Mouse (Mus musculus): Measurements from ENCODE around the gene Cracr2b. TPM values are rescaled to one million over a fixed set of nuclear protein-coding genes. Genes with fewer than 3 reads are reported as not detected.
A peak's percentile ranks its signal among the peaks of the same experiment; 100 is the strongest.

Gene Cracr2b
- polyA plus RNA-seq, 1 experiment from 2014 or later = 12.7 TPM

DNA sequence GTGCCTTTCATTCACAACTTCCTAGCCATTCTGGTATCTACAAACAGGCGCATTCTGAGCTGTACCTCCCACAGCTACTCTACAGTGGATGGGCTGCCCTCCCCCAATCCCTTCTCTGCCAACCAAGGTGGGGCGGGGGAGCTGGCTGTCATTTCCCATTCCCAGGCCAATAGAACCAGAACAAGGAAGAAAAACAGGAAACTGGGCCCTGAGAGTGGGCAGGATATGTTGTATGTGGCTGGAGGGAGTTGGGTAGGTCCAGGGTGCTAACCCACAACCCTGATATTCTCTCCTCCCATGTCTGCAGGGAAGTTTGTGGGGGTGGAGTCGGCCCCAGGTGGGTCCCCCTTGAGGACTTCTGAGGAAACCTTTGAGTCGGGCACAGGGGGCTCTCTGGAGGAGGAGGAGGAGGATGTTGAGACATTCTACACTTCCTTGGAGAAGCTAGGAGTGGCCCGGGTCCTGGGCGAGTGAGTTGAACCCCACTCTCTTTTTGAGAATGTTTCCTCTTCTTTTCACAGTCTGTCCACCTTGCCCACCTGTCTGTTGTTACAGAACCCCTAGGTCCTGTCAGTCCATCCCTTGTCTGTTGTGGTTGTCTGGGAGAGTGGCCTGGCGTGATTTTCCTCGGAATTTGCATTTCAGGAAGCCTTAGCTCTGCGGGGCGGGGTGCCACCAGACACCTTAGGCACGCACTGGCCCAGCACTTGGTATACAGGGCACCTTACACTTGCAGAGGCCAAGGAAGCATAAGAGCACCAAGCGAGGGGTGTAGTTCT is 3.1 kb downstream of the Cracr2b start:
- H3K4me2 ChIP-seq (replicated peaks; ENCODE audit: low read depth) = peak overlapping the region; percentile 51
- WGBS = 64% methylated on average over 12 of the region's 12 CpGs
- no peak overlapping the region for H3K27ac ChIP-seq (ENCODE audit: low read depth, low read length)
- peaks cover 11% of the 10 kb centered on the region for H3K36me3 ChIP-seq (ENCODE audit: control insufficient read depth, insufficient read depth)
- ATAC-seq = no peak
- H3K9me3 ChIP-seq (ENCODE audit: control insufficient read depth) = no peaks in the 10 kb centered on the region
- peaks cover 11% of the 10 kb centered on the region for H3K27me3 ChIP-seq (replicated peaks; ENCODE audit: control insufficient read depth, insufficient read depth, low read length)
- H3K4me1 ChIP-seq (replicated peaks; ENCODE audit: control insufficient read depth, insufficient read depth, low read length) = peaks cover 8% of the 10 kb centered on the region
- H3K4me3 ChIP-seq (ENCODE audit: low read depth, low read length) = peak overlapping the region; percentile 9; the same call in 1 of the 2 replicates
- no peak for TF ChIP-seq CTCF (IDR thresholded peaks at IDR 0.05; ENCODE audit: low read depth)
- 0 out of 2 replicates have a peak overlapping the region, but pooled peaks have one; percentile 11 for H3K9ac ChIP-seq (ENCODE audit: low read depth, low read length)

DNA sequence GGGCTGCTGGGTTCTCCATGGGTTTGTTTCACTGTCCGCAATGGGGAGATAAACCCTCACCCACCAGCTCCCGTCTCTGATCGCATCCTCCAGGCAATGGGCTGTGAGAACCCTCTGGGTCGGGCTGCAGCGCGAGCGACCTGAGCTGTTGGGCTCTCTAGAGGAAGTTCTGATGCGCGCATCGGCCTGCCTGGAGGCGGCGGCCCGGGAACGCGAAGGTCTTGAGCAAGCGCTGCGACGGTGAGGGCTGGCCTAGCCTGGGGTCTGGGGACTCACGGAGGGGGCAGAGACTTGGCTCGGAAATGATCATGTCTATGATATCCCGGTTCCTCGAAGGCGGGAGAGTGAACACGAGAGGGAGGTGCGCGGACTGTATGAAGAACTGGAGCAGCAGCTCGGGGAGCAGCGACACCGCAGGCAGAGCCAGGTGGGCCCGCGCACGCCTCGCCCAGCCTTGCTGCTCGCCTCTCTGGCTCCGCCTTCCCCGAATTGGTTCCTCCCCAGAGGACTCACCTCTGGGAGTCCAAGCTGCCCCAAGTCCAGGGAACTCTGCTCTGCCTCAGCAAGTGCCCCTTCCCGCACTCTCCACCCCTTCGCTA is 3.8 kb downstream of the Cracr2b start:
- H3K4me1 ChIP-seq (replicated peaks; ENCODE audit: control insufficient read depth, insufficient read depth, low read length) = peaks cover 14% of the 10 kb centered on the region

DNA sequence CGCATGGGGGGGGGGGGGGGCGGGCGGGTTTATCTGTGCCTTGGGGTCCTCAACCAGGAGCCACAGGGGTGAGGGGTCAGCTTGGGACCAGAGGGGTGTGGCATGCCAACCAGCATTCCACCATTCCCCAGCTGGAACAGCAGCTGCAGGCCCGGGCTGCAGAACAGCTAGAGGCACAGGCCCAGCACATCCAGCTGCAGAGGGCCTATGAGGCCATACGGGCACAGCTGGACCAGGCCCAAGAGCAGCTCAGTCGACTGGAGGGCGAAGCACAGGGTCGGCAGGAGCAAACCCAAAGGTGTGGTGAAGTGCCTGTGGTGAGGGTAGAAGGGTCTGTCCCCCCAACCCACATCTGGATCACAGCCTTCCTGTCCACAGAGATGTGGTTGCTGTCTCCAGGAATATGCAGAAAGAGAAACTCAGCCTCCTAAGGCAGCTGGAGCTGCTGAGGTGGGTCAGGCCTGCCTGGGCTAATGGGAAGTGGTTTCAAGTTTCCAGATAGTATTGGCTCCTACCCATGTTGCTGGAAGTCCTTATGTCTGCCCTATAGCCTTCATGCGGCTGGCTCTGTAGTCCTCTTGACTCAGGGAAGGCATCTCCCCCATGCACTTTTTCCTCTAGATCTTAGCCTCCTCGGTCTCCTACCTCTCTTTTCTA is 4.6 kb downstream of the Cracr2b start:
- Histone ChIP-seq H3K9ac (ENCODE audit: low read depth, low read length) (no peak overlapping the region), H3K27me3 (replicated peaks; ENCODE audit: control insufficient read depth, insufficient read depth, low read length) (peaks cover 11% of the 10 kb centered on the region), H3K36me3 (ENCODE audit: control insufficient read depth, insufficient read depth) (peaks cover 11% of the 10 kb centered on the region), H3K4me3 (ENCODE audit: low read depth, low read length) (no peak overlapping the region), H3K9me3 (ENCODE audit: control insufficient read depth) (no peaks in the 10 kb centered on the region), H3K27ac (ENCODE audit: low read depth, low read length) (no peak overlapping the region), H3K4me1 (replicated peaks; ENCODE audit: control insufficient read depth, insufficient read depth, low read length) (peaks cover 14% of the 10 kb centered on the region), H3K4me2 (replicated peaks; ENCODE audit: low read depth) (peak overlapping the region; percentile 51; the same call in 1 of the 2 replicates)
- TF ChIP-seq CTCF (IDR thresholded peaks at IDR 0.05; ENCODE audit: low read depth) = no peak
- no peak for ATAC-seq
- 58% methylated on average over 10 of the region's 10 CpGs for WGBS

More for the DNA sequence above, 3.8 kb downstream of the Cracr2b start:
- peaks cover 11% of the 10 kb centered on the region for H3K27me3 ChIP-seq (replicated peaks; ENCODE audit: control insufficient read depth, insufficient read depth, low read length)
- no peak overlapping the region for H3K27ac ChIP-seq (ENCODE audit: low read depth, low read length)
- no peak for TF ChIP-seq CTCF (IDR thresholded peaks at IDR 0.05; ENCODE audit: low read depth)
- ATAC-seq = no peak
- no peaks in the 10 kb centered on the region for H3K9me3 ChIP-seq (ENCODE audit: control insufficient read depth)
- 22% methylated on average over 35 of the region's 38 CpGs for WGBS
- peak overlapping the region; percentile 9; the same call in 1 of the 2 replicates for H3K4me3 ChIP-seq (ENCODE audit: low read depth, low read length)
- peaks cover 7% of the 10 kb centered on the region for H3K36me3 ChIP-seq (ENCODE audit: control insufficient read depth, insufficient read depth)
- H3K4me2 ChIP-seq (replicated peaks; ENCODE audit: low read depth) = peak overlapping the region; percentile 51
- 0 out of 2 replicates have a peak overlapping the region, but pooled peaks have one; percentile 11 for H3K9ac ChIP-seq (ENCODE audit: low read depth, low read length)

DNA sequence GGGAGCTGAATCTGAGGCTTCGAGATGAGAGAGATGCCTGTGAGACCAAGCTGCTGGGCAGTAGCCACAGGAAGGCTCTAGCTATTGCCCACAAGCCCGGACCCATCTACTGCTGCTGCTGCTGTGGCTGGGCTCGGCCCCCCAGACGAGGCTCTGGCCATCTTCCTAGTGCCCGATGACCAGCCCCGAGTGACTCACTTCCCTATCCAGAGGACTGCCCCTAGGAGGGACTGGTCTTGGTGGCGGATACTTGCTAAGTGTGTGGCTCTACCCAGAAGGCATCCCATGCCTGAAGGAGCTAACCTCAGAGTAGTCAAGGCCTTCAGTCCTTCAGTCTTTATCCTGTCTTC is 5.1 kb downstream of the Cracr2b start:
- 86% methylated on average over 7 of the region's 7 CpGs for WGBS
- no peak for TF ChIP-seq CTCF (IDR thresholded peaks at IDR 0.05; ENCODE audit: low read depth)
- Histone ChIP-seq H3K4me2 (replicated peaks; ENCODE audit: low read depth) (no peak overlapping the region), H3K36me3 (ENCODE audit: control insufficient read depth, insufficient read depth) (peaks cover 16% of the 10 kb centered on the region), H3K4me1 (replicated peaks; ENCODE audit: control insufficient read depth, insufficient read depth, low read length) (peaks cover 14% of the 10 kb centered on the region), H3K27me3 (replicated peaks; ENCODE audit: control insufficient read depth, insufficient read depth, low read length) (peaks cover 11% of the 10 kb centered on the region), H3K9me3 (ENCODE audit: control insufficient read depth) (no peaks in the 10 kb centered on the region), H3K4me3 (ENCODE audit: low read depth, low read length) (no peak overlapping the region), H3K27ac (ENCODE audit: low read depth, low read length) (no peak overlapping the region), H3K9ac (ENCODE audit: low read depth, low read length) (no peak overlapping the region)
- ATAC-seq = no peak

DNA sequence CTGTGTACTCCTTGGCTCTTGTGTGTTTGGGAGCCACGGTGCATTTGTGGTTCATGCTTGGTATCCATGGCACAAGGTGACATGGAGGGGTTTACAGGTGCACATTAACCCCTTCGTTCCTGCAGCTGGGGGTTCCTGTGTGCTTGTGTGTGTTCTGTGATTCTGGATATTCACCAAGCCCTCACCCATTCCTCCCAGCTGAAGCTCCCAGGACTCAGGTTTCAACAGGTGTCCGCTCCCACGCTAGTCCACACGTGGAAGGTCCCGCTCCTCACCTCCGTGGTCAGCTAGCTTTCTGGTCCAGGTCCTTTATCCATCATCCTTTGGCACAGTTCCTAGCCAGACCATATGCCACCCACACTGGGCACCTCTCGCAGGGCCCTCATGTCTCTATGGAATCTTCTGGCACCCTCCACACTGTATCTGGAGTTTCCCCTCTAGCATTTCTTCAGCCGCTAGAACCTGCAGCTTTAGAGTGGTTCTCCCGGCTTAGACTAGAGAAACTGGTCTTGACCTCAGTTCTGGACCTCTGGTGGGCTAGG is 5.8 kb downstream of the Cracr2b start:
- WGBS = 66% methylated on average over 10 of the region's 10 CpGs
- TF ChIP-seq CTCF (IDR thresholded peaks at IDR 0.05; ENCODE audit: low read depth) = no peak
- Histone ChIP-seq H3K4me3 (ENCODE audit: low read depth, low read length) (peak overlapping the region; percentile 66), H3K27ac (ENCODE audit: low read depth, low read length) (0 out of 2 replicates have a peak overlapping the region, but pooled peaks have one; percentile 73), H3K9ac (ENCODE audit: low read depth, low read length) (peak overlapping the region; percentile 67; the same call in 1 of the 2 replicates), H3K4me1 (replicated peaks; ENCODE audit: control insufficient read depth, insufficient read depth, low read length) (peaks cover 14% of the 10 kb centered on the region), H3K9me3 (ENCODE audit: control insufficient read depth) (no peaks in the 10 kb centered on the region), H3K36me3 (ENCODE audit: control insufficient read depth, insufficient read depth) (peaks cover 21% of the 10 kb centered on the region), H3K4me2 (replicated peaks; ENCODE audit: low read depth) (peak overlapping the region; percentile 80), H3K27me3 (replicated peaks; ENCODE audit: control insufficient read depth, insufficient read depth, low read length) (peaks cover 11% of the 10 kb centered on the region)
- no peak for ATAC-seq

Data from intestine, postnatal 0 days (tissue).